Mouse (Mus musculus) adrenal gland (tissue): ENCODE measurements around the gene Txnip.

Source experiments
- intact Hi-C: fragments of 180-260 bp; cut with DNase I; formaldehyde crosslinking; loops from one replicate; pipeline ENCODE4 v1.15.1; 2025

Txnip gene

DNA sequence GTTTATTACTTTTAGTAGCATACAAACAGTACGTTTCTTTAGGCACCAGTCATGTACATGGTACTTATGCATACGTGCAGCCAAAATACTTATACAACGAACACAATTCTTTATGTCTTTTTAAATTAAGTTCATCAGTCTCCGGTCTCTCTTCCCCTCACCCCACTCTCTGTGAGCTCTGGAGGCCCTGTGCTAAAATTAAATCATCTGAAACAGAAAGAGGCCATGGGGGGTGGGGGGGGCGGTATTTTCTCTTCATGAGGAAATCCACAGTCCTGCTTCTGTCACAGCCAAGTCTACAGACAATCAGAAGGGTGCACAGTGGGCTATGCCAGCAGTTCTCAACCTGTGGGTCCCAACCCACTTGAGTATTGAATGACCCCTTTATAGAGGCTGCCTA, 8.4 kb upstream of the Txnip start:
- intact Hi-C loops = loop anchor here (2.0 to 10.0 kb wide), 2 partner anchors 31 to 155 kb away; partner anchors contain the start of gene Nudt17

DNA sequence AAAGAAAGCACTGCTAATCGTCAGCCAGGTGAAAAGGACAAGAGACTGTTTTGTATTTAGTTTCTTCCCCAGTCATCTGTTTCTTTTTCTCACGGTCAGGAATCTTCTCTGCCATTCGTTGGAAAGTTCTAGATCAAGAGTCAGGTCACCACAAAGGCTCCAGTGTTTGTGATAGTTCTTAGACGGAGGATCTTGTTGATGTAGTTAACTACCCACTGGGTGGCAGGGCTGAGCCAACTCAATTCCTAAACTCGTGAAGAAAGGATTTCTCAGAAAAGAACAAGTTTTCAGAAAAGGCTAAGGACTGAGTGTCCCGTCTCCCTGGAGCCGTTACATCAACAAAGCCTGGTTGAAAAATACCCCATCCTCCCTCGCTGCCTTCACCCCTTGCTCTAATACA, 6.6 kb upstream of the Txnip start:
- intact Hi-C loops = no loop called here

DNA sequence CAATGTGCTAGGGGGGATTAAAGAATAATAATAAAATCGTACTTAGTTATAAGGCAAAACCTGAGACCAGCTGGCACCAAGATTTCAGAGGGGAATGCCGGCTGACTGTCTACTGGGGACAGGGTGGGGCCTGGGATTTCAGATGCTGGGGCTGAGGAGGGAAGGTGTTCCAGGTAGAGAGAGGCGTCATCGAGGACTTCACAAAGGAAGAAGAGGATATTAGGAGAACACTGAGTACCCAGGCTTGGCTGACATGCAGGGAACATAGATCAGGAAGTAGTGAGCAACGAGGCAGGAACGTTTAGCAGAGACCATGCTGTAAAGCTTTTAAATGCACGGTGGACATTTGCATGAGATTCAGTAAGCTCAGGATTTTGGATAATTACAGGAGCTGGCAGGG, 5.9 kb upstream of the Txnip start:
- intact Hi-C loops = no loop called here

DNA sequence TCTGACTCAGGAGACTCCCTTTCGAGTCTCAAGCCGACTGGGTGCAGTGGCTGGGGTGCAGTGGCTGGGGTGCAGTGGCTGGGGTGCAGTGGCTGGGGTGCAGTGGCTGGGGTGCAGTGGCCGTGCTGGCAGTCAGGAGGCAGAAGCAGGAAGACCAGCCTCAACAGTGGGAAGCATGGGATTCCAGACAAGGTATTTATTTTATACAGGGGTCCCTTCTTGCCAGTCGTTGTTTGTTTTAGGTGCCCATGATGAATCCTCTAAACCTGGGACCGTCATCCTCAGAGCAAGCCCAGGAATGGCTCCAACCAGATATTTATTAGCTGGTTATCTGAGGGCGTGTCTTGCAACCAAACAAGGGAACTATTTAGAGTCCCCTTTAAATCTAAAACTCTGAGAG, 4.2 kb upstream of the Txnip start:
- intact Hi-C loops = no loop called here

DNA sequence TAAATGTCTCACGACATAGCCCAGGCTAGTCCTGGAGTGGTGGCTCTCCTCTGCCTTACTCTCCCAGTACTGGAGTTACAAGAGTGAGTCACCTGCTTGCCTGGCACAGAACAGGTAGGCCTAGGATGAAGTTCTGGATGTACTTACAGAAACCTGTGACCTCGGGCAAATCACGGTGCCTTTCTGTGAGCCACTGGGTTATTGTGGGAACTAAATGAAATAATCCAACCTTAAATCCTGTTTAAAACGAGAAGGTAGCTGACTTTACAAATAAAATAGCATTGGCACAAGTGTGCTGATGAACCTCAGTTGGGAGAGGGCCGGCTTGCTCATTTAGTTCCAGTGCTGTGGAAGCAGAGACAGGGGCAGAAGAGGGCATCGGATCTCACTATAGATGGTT, 3.5 kb upstream of the Txnip start:
- intact Hi-C loops = no loop called here

DNA sequence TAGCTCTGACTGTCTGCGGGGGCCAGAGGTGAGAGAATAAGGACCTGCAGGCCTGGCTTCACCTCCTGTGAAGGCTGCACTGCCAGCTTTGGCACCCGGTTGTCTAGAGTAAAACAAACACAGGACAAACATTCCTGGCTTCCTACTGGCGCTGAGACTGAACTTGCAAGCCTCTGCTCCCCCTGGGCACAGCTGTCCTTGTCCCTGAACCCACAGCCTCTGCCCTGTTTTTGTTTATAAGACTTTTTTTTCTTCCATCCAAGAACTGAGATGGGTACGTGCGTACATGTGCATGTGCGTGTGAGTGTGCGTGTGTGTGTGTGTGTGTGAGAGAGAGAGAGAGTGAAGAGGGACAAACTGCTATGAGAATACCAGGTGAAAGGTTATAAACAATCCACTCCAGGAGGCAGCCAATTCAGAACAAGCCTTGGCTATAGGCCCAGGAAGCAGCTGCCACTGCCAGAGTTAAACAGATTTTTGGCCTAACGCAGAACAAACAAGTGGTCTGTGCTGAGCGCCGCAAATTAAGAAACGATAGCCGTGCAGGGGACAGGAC, 2.6 kb upstream of the Txnip start:
- intact Hi-C loops = no loop called here

DNA sequence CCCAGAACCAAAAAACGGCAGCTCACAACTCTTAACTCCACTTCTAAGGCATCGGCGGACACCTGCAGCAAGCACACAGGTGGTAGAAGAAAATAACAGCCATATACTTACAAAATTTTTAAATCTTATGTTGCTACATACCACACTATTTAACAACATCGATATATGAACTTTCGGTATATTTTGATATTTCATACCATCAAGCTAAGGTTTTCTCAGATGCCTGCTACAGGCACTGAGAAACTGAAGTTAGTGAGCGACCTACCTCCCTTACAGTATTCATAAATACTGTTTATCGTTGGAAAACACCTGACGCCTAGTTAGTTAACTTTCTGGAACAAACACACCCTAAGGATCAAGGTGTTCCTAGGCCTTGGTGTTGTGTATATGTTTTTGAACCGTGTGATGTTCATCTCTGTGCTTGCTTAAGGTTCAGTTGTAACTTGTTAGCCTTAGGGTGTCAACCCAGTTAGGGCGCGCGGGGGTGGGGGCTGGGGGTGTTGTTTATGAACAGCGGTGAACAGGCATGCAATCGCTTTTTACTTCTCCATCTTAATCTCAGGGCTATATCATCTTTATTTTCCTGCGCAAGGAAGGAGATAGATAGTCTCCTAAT, 1.6 kb upstream of the Txnip start:
- intact Hi-C loops = no loop called here

DNA sequence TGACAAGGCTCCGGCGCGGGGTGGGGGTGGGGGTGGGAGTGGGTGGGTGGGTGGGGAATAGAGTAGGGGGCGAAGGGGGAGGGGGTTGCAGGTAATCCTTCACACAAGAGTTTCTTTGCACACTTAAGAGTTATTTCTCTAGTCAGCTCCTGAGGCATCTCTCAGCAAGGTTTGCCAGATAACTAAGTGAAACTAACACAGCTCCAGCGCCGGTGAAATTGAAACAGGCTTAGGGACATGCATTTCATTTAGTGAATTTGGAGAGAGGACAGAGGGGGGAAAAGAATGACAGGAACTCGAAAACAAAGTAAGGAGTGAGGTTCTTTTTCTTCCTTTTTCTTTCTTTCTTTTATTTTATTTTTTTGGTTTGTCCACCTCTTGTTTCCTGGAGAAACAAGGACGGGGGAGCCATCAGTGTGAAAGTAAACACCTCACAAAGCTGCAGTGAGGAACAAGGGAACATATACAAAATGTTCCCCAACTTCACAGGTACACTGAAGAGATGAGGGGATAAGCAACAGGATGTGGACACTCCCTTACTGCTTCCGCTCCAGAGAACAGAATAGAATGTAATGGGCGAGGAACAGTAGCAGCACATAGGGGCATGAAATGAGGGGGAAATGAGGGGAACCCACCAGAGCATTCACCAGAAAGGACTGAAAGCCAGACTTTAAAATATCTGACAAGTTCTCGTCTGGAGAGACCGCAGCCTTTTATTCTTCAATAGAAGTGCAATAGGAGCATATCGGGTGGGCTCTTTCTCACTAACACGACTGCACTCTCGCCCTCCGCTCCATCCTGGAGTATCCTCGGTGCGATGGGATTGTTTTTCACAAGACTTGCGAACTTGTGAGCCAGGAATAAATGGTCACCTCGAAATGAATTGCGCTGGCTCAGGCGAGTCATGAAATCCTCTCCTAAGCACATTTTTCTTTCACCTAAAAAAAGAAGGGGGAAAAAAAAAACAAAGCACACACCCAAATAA, 814 bp upstream of the Txnip start:
- intact Hi-C loops = no loop called here

DNA sequence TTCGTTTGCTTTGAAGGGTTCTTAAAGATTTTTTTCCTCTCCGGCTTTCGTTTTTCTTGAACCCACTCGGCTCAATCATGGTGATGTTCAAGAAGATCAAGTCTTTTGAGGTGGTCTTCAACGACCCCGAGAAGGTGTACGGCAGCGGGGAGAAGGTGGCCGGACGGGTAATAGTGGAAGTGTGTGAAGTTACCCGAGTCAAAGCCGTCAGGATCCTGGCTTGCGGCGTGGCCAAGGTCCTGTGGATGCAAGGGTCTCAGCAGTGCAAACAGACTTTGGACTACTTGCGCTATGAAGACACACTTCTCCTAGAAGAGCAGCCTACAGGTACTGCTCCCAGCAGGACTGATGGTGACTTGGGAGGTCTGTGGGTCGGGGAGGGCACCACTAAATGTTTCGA, 402 bp downstream of the Txnip start:
- intact Hi-C loops = loop anchor here (1.0 kb wide), 1 partner anchor 16 kb away; no protein-coding TSS in a partner anchor

DNA sequence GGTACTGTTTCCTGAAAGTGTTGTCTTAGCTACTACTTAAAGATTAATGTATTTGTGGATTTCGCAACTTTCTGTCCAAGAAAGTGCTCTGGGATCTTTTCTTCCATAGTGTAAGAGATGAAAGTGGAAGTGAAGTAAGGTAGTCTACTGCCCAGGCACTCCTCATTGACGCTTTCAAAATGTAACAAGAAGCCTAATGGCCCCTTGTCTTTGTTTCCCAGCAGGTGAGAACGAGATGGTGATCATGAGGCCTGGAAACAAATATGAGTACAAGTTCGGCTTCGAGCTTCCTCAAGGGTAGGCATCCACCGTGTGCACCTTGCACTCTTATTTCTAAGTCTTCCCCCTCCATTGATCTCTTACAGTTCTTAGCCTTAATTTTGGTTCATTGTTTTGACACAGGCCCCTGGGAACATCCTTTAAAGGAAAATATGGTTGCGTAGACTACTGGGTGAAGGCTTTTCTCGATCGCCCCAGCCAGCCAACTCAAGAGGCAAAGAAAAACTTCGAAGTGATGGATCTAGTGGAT, 975 bp downstream of the Txnip start:
- intact Hi-C loops = loop anchor here (1.0 kb wide), 1 partner anchor 16 kb away; no protein-coding TSS in a partner anchor

DNA sequence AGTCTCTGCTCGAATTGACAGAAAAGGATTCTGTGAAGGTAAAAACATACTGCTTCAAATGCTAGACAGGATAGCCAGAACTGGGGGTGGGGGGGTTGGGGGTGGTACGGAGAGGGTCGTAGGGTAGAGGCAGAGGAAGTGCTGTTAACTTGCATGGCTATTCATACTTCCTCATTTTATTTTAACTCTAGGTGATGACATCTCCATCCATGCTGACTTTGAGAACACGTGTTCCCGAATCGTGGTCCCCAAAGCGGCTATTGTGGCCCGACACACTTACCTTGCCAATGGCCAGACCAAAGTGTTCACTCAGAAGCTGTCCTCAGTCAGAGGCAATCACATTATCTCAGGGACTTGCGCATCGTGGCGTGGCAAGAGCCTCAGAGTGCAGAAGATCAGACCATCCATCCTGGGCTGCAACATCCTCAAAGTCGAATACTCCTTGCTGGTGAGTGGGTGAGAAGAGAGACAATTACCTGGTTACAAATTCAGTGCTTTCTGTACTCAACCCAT, 1.7 kb downstream of the Txnip start:
- intact Hi-C loops = no loop called here

DNA sequence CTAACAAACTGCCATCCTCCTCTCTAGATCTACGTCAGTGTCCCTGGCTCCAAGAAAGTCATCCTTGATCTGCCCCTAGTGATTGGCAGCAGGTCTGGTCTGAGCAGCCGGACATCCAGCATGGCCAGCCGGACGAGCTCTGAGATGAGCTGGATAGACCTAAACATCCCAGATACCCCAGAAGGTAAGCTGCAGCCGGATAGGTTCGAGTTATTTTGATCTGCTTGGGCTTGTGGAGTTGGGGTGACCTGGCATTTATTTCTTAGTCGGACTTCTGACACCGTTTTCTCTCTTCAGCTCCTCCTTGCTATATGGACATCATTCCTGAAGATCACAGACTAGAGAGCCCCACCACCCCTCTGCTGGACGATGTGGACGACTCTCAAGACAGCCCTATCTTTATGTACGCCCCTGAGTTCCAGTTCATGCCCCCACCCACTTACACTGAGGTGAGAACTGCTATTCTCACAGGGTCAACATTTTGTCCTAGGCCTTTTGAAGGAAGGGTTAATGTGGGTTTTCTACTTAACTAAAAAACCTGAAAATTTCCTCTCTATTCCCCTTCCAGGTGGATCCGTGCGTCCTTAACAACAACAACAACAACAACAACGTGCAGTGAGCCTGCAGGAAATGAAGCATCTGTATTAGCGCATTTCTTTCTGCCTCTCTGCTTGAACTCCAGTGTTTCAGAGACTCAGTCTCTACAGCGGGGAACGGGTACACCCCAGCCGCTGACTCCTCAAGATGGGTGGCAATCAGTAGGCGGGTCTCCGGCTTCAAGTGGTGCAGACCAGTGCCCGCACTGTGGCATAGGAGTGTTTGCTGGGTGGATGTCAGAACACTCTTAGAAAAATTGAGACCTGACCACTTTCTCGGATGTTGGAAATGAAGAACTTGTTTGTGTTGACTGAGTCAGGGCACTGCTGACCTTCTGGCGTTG, 2.4 kb downstream of the Txnip start:
- intact Hi-C loops = no loop called here

DNA sequence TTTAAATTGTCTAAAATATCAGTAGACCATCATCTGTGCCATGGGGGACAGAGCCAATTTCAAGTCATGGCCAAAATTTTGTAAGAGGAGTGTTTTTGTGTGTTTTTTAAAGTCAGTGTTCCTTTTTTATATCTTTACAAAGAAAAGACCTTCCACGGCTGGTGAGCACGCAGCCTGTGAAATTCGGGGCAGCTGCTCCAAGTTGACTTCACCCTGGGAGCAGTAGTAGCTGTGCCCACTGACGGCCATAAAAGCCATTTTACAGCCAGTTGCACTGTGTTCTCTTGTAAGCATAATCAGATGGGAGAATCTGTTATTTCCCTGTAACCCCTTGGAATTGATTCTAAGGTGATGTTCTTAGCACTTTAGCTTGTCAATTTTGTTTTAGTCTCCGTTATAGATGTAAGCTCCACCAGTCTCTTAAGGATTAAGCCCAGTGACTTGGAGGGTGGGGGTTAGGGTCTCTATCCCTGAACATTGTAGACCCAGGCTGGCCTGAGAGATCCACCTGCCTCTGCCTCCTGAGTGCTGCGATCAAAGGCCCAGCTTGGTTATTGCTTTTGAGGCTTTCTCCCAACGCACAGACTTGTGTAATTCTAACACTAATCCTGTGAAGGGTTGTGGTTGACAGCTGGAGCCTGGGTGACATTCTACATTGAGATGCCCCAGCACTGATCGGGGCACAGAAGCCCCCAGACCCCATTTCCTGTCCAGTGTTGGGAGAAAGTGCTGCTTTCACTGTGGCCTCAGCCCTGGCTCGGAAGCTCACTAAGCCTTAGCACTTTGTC, 3.3 kb downstream of the Txnip start:
- intact Hi-C loops = no loop called here

DNA sequence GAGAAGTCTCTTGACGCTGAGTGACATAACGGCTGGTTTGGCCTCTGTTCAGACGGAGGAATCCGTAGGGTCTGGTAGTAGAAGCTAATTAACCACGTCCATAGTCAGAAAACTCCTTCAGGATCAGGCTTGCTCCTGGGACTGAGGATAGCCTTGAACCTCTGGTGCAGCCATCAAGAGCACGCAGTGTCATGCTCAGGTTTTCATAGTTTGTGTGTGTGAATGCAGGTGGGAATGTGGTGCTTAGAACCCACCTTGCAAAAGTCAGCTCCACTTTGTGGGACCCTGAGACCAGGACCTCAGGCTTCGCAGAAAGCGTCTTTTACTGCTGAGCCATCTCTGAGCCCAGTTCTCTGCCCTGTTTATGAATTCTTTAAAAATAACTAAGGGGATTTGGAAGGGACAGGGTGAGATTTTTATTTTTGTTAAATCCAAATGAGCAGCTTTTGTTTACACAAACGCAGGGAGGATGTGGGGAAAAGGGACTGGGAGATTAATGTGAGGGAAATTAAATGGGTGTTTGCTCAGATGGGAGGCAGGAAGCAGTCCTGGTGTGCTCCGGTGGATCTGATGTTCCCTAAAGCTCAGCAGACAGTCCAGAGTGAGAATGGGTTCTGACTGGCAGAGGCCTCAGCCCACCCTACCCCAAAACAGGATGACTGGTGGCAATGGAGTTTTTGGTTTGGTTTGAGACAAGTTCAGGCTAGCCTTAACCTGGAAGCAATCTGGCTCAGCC, 4.4 kb downstream of the Txnip start:
- intact Hi-C loops = no loop called here

DNA sequence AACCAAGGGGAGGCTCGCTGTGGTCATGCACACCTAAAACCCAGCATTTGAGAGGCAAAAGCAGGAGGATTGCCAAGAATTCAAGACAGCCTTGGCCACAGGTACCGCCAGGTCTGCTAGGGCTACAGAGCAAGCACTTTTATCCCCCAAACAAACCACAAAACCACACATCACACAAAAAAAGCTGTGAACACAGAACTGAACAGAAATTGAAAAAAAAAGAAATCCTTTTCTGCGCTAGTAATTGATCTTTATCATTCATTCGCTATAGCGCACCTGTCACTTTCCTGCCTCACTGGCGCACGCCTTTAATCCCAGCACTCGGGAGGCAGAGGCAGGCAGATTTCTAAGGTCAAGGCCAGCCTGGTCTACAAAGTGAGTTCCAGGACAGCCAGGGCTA, 5.5 kb downstream of the Txnip start:
- intact Hi-C loops = no loop called here

DNA sequence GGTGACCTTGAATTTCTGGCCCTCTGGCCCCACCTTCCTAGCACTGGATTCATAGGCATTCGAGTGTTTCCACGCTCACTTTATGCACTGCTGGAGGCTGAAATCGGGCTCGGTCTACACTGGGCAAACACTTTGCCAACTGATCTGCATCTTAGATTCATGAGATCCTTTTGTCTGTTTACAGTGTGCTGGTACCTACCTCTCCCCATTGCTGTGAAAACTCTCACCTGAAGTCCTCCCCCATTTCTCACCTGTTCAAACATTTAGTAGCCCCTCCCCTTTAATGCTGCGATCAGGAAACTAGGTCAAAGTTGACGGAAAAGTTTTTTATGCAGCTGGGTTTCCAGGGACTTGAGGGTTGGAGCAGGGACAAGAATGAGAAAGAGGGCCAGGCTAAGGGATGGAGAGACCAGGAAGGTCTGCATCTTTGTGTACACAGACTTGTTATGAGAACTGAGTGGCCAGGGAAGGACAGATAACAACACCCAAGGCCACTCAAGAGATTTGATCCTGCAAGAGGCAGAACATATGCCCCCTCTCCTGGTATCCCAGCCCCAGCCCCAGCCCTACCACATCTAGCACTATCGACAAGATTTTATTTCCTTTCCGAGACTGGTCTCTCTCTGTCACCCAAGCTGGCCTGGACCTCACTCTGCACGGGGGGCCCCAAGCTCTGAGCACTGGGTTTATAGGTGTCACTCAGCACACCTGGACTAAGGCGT, 6.3 kb downstream of the Txnip start:
- intact Hi-C loops = no loop called here

DNA sequence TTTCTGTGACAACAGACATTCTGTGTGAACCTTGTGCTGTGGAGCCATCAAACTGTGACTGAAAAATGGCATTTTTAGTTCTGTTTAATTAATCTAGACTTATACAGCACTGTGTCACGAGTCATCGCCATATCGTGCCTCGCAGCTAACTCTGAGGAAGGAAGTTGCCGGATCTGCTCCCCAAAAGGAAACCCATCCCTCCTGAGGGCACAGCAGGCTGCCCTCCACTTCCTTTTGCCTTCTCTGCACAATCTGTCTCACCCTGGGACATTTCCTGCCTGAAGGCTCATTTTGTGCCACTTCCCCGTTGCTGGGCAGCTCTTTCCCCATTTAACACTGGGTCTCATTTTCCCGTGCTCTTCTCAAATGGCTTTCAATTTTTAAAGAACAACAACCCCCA, 6.9 kb downstream of the Txnip start:
- intact Hi-C loops = no loop called here

DNA sequence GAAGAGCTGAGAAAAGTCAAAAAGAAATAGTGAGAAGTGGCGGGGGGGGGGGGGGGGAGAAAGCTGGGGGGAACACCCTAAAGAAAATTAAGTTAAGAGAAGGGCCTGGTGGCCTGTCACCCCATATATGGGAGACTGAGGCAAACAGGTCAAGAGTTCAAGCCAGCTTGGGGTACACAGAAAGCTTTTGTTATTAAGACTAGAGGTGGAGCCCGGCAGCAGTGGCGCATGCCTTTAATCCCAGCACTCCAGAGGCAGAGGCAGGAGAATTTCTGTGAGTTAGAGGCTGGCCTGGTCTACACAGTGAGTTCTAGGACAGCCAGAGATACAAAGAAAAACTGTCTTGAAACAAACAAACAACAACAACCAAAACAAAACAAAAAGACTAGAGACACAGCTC, 7.3 kb downstream of the Txnip start:
- intact Hi-C loops = no loop called here
